Mouse (Mus musculus) CH12.LX (cell line): ENCODE measurements at regions not wholly inside any gene's neighbourhood (a gene's known extent, or its start where the extent isn't known, plus 50 kb on each side); places are given as distances from the start of the nearest gene placed in this dataset.

Experiments used
- DNase-seq: peaks from one replicate; pipeline ENCODE4 v3.0.0-alpha.2; 2013; ENCODE audit errors: extremely low read depth
- H3K27ac ChIP-seq: 2 replicates; pipeline ENCODE4 v1.5.1; 2012; ENCODE audit warnings: low read depth, mild to moderate bottlenecking, control low read depth, moderate library complexity; ENCODE audit not compliant: insufficient read depth
- H3K27me3 ChIP-seq: replicated peaks from 2 replicates; pipeline ENCODE3; 2012; ENCODE audit warnings: inconsistent platforms
- H3K36me3 ChIP-seq, 2 experiments: replicated peaks in 1 of 2; 2 replicates each; pipeline versions ENCODE3 to v1.6.1; 2012; ENCODE audit warnings: inconsistent platforms in 1 of 2, low read length in 1 of 2, mild to moderate bottlenecking in 1 of 2, mixed read lengths in 1 of 2, moderate library complexity in 1 of 2; ENCODE audit not compliant: control insufficient read depth in 1 of 2, insufficient read depth in 1 of 2
- H3K4me1 ChIP-seq, 2 experiments: 2 replicates each; pipeline ENCODE4 v1.6.1; 2012; ENCODE audit warnings: inconsistent platforms in 1 of 2, moderate library complexity in 1 of 2; ENCODE audit not compliant: insufficient read depth in 2 of 2, control insufficient read depth in 1 of 2
- H3K4me2 ChIP-seq: 2 replicates; pipeline ENCODE4 v1.6.1; 2012; ENCODE audit warnings: low read depth, mild to moderate bottlenecking, control low read depth; ENCODE audit not compliant: poor library complexity, insufficient read depth, severe bottlenecking
- H3K4me3 ChIP-seq, 3 experiments: fragments of 150-350 bp in 1 of 3; sonication (generic) in 1 of 3; replicated peaks in 1 of 3; 2 replicates each; pipeline versions ENCODE3 to v1.5.1; 2011 to 2012; ENCODE audit warnings: low read depth in 2 of 3, low read length in 2 of 3, mild to moderate bottlenecking in 2 of 3, moderate library complexity in 2 of 3, control low read depth in 1 of 3, improper control_type of control experiment in 1 of 3, inconsistent platforms in 1 of 3, mixed read lengths in 1 of 3; ENCODE audit not compliant: poor library complexity in 1 of 3
- H3K79me2 ChIP-seq: replicated peaks from 2 replicates; pipeline ENCODE4 v1.6.1; 2012; ENCODE audit warnings: mild to moderate bottlenecking, moderate library complexity; ENCODE audit not compliant: control insufficient read depth, poor library complexity, insufficient read depth, severe bottlenecking; ENCODE audit errors: extremely low read depth
- H3K9ac ChIP-seq: 2 replicates; pipeline ENCODE4 v1.6.1; 2012; ENCODE audit warnings: low read depth, mild to moderate bottlenecking, control low read depth, moderate library complexity; ENCODE audit not compliant: insufficient read depth
- H3K9me3 ChIP-seq: replicated peaks from 2 replicates; pipeline ENCODE3; 2012; ENCODE audit warnings: low read length, inconsistent platforms, mixed read lengths
- BHLHE40 ChIP-seq: IDR thresholded peaks from 2 replicates; pipeline ENCODE4 v1.6.1; 2011; ENCODE audit warnings: mild to moderate bottlenecking, low read depth, low read length, improper control_type of control experiment
- CHD2 ChIP-seq: IDR thresholded peaks from 2 replicates; pipeline ENCODE4 v1.6.1; 2011; ENCODE audit warnings: low read length, improper control_type of control experiment
- CTCF ChIP-seq, 2 experiments: IDR thresholded peaks in 1 of 2; conservative IDR thresholded peaks in 1 of 2; 2 replicates each; pipeline ENCODE4 v1.5.1; 2011 to 2012; ENCODE audit warnings: low read depth in 2 of 2, low read length in 2 of 2, improper control_type of control experiment in 1 of 2, inconsistent platforms in 1 of 2, mild to moderate bottlenecking in 1 of 2, moderate library complexity in 1 of 2
- EP300 ChIP-seq: IDR thresholded peaks from 2 replicates; pipeline ENCODE4 v1.6.1; 2011; ENCODE audit warnings: low read length, improper control_type of control experiment
- HCFC1 ChIP-seq: IDR thresholded peaks from 2 replicates; pipeline ENCODE4 v1.6.1; 2012; ENCODE audit warnings: low read depth, mild to moderate bottlenecking, inconsistent platforms, low read length, improper control_type of control experiment
- JUN ChIP-seq: IDR thresholded peaks from 2 replicates; pipeline ENCODE4 v1.6.1; 2011; ENCODE audit warnings: low read depth, mild to moderate bottlenecking, low read length, improper control_type of control experiment, moderate library complexity; ENCODE audit not compliant: insufficient read depth
- JUND ChIP-seq: conservative IDR thresholded peaks from 2 replicates; pipeline ENCODE4 v1.6.1; 2011; ENCODE audit warnings: low read depth, low read length, improper control_type of control experiment
- KAT2A ChIP-seq: IDR thresholded peaks from 2 replicates; pipeline ENCODE4 v1.6.1; 2012; ENCODE audit warnings: low read length, improper control_type of control experiment, inconsistent platforms; ENCODE audit not compliant: insufficient replicate concordance
- MAFK ChIP-seq: IDR thresholded peaks from 2 replicates; pipeline ENCODE4 v1.6.1; 2011; ENCODE audit warnings: low read length, improper control_type of control experiment; ENCODE audit not compliant: insufficient replicate concordance
- MAX ChIP-seq: IDR thresholded peaks from 2 replicates; pipeline ENCODE4 v1.6.1; 2011; ENCODE audit warnings: low read length, improper control_type of control experiment
- MAZ ChIP-seq: IDR thresholded peaks from 2 replicates; pipeline ENCODE4 v1.6.1; 2012; ENCODE audit warnings: low read depth, mild to moderate bottlenecking, inconsistent platforms, low read length, improper control_type of control experiment, moderate library complexity
- MEF2A ChIP-seq: IDR thresholded peaks from 2 replicates; pipeline ENCODE4 v1.6.1; 2014; ENCODE audit warnings: low read depth, mild to moderate bottlenecking, inconsistent platforms, low read length, improper control_type of control experiment, borderline replicate concordance
- MXI1 ChIP-seq: IDR thresholded peaks from 2 replicates; pipeline ENCODE4 v1.6.1; 2011; ENCODE audit warnings: mild to moderate bottlenecking, low read depth, low read length, improper control_type of control experiment
- NELFE ChIP-seq: IDR thresholded peaks from 2 replicates; pipeline ENCODE4 v1.6.1; 2011; ENCODE audit warnings: low read depth, low read length, improper control_type of control experiment
- NRF1 ChIP-seq: IDR thresholded peaks from 2 replicates; pipeline ENCODE4 v1.6.1; 2014; ENCODE audit warnings: low read depth, mild to moderate bottlenecking, inconsistent platforms, low read length, improper control_type of control experiment, moderate library complexity
- PAX5 ChIP-seq: IDR thresholded peaks from 2 replicates; pipeline ENCODE4 v1.6.1; 2012; ENCODE audit warnings: low read length, inconsistent platforms, mixed read lengths
- RCOR1 ChIP-seq: conservative IDR thresholded peaks from 2 replicates; pipeline ENCODE4 v1.6.1; 2012; ENCODE audit warnings: low read depth, mild to moderate bottlenecking, inconsistent platforms, low read length, improper control_type of control experiment
- TCF12 ChIP-seq: IDR thresholded peaks from 2 replicates; pipeline ENCODE4 v1.6.1; 2014; ENCODE audit warnings: low read depth, mild to moderate bottlenecking, inconsistent platforms, low read length, improper control_type of control experiment
- ZC3H11A ChIP-seq: IDR thresholded peaks from 2 replicates; pipeline ENCODE4 v1.6.1; 2012; ENCODE audit warnings: low read depth, mild to moderate bottlenecking, inconsistent platforms, low read length, improper control_type of control experiment
- ZNF384 ChIP-seq: IDR thresholded peaks from 2 replicates; pipeline ENCODE4 v1.6.1; 2012; ENCODE audit warnings: low read depth, low read length, improper control_type of control experiment, inconsistent platforms
- dilution Hi-C: fragments of 300-500 bp; cut with MboI; formaldehyde crosslinking; loops from 2 replicates; pipeline ENCODE4 v1.14.3; 2020; ENCODE audit warnings: low sequenced_read_pairs; ENCODE audit not compliant: extremely low pct_unique_long_range_greater_than_20kb, extremely low pct_ligation_motif_present
- in situ Hi-C: fragments of 300-500 bp; cut with MboI; formaldehyde crosslinking; loops from 3 replicates; pipeline ENCODE4 v1.14.3; 2019; ENCODE audit warnings: low sequenced_read_pairs, low pct_ligation_motif_present, low pct_unique_long_range_greater_than_20kb, mixed read lengths

GRCm38 (mm10) chr15:25557566-25557965 is 64.8 kb upstream of the Myo10 start:
- Histone ChIP-seq H3K9me3 (peaks cover 12% of the 10 kb centered on the region), H3K27ac (no peak overlapping the region), H3K4me2 (no peak overlapping the region), H3K4me1 (peaks cover 0 to 5% of the 10 kb centered on the region in 2 experiments; a peak in 1 of 4 replicates), H3K9ac (no peak overlapping the region), H3K36me3 (no peaks in the 10 kb centered on the region), H3K4me3 (no peak overlapping the region), H3K27me3 (no peaks in the 10 kb centered on the region), H3K79me2 (no peaks in the 10 kb centered on the region)
- dilution Hi-C loops: no loop called here
- no peak for DNase-seq
- TF ChIP-seq ZC3H11A (no peak), MEF2A (no peak), MAFK (no peak), HCFC1 (no peak), JUN (no peak), CTCF (conservative IDR thresholded peaks at IDR 0.05 in 1 of 2, IDR thresholded peaks at IDR 0.05 in 1 of 2; ENCODE audit: low read depth in 2 of 2, low read length in 2 of 2) (no peak), EP300 (no peak)
- in situ Hi-C loops: no loop called here

DNA sequence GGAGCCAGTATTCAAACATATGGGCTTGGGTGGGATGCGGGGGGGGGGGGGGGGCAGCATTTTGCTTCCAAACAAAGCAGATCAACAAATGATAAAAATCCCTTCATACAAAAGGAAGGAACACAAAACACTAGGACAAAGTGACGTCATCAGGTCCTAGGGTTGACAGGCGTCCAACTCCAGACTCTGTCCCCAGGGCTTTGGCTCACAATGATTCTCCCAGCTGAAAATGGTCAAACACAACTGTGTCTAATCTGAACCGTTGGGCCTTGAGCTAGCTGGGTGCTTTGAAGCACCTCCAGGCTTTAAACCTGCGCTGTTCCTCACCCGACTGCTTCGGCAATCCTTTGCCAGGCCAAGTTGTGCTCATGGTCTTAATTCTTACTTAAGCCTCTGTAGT is 64.1 kb upstream of the Myo10 start:
- dilution Hi-C loops (no loop called here), in situ Hi-C loops (no loop called here)
- DNase-seq: no peak
- Histone ChIP-seq H3K27me3 (no peaks in the 10 kb centered on the region), H3K79me2 (no peaks in the 10 kb centered on the region), H3K36me3 (no peaks in the 10 kb centered on the region), H3K27ac (no peak overlapping the region), H3K9me3 (peaks cover 12% of the 10 kb centered on the region), H3K4me2 (no peak overlapping the region), H3K4me1 (peaks cover 0 to 5% of the 10 kb centered on the region in 2 experiments; a peak in 1 of 4 replicates), H3K9ac (no peak overlapping the region), H3K4me3 (no peak overlapping the region)
- TF ChIP-seq BHLHE40 (no peak), MAZ (no peak), JUND (no peak), NRF1 (no peak), MAX (no peak), TCF12 (no peak), RCOR1 (no peak), ZNF384 (no peak), PAX5 (no peak), MXI1 (no peak), NELFE (no peak), CHD2 (no peak), CTCF (conservative IDR thresholded peaks at IDR 0.05 in 1 of 2, IDR thresholded peaks at IDR 0.05 in 1 of 2; ENCODE audit: low read depth in 2 of 2, low read length in 2 of 2) (no peak), KAT2A (no peak), EP300 (no peak)
